Mouse (Mus musculus) WW6 (cell line): ENCODE results near the gene Phex.

Experiments
- DNase-seq: peaks from one replicate; pipeline ENCODE4 v3.0.0-alpha.2; 2013; ENCODE audit warnings: low read depth, low spot score

Phex gene

GRCm38 (mm10) chrX:157307411-157307810, 107.7 kb downstream of the Phex start:
- DNase-seq: no peak

GRCm38 (mm10) chrX:157306796-157307405, 108.2 kb downstream of the Phex start:
- DNase-seq: no peak

DNA sequence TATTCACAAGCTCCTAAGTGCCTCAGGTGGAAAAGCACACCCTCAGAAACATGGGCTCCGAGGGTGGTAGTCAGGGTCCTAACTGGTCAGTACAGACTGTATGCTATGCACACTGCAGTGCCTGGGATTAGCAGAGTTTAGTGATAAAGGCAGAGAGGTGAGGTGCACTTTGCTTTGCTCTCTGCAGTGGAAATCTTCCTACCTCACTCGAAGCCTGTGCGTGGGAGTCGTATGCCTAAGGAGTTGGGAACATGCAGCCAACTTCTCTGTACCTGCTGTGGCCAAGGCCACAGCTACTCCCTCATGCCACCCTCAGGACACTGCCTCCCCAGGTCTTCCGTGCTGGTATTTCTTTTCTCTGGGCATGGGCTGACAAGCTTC, 109.3 kb downstream of the Phex start:
- no peak for DNase-seq

DNA sequence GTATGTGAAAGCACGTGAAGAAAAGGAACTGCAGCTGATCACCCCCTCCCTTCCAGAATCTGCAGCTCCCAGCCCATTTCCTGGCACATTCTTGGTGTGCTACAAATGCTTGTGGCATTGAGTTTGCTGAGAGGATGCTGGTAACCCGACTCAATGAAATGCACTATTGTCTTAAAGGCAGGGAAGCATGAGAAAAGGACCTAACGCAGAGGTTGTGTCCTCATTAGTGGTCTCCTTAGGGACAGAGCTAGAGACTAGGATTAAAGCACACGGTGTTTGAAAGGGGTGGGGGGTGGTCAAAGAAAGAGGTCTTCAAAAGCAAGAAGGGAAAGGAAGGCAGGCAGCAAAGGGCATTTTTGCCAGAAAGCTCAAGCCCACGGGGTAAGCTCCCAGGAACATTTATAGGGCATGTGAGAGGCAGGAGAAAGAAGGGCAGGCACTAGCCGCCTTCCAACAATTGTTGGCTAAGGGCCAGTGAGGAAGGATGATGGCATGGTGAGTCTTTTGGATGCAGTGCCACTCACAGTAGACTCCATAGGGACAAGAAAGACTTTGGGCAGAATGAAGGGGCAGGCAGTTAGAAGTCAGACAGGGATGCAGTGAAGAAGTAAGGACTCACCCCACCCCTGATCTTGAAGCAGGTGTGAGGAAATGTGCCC, 109.8 kb downstream of the Phex start:
- DNase-seq: no peak

- DNase-seq: no peak
Measured at GRCm38 (mm10) chrX:157292411-157292810, 122.7 kb downstream of the Phex start.

DNA sequence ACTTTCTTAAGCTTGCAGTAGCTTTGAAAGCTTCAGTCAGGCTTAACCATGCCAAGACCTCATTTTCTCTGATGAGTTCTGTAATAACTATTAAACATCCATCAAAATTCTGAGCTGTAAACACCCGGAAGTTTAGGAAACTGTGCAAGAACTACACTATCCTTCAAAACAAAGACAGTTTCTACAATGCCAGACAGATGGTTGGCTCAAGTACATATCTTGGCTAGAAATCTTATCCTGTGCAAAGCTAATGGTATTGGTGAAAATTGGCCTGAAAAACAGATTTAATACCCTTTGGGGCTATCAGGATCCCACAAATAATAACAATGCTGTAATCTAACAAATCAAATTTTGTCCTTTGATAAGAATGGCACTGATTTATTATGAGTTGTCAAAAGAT, 138.5 kb downstream of the Phex start:
- DNase-seq: no peak

- DNase-seq: no peak
Measured at GRCm38 (mm10) chrX:157273291-157273690, 141.8 kb downstream of the Phex start.

- DNase-seq: no peak
Measured at GRCm38 (mm10) chrX:157271609-157272008, 143.5 kb downstream of the Phex start.

DNA sequence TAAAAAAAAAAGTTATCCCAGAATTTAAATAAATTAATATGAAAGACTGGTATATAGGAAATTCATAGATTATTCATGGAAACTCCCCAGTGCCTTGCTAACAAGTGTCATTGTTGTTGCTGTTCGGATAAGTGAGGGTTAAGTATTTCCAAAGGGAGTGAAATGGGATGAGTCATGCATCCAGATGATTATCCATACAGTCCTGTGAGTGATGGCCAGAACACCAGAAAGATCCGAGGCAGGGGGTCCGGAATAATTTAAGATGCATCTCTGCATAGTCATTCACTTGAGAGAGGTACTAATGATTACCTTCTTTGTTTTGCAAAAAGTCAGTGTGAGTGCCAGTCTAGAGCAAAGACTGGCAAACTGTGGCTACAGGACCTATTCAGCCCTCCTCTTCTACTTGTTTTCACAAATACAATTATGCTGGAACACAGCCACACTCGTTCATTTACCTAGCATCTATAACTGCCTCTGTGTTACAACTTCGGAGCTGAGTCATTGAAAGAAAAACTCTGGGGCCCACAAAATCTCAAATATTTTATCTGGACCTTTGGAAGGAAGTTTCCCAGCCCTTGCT, 145.3 kb downstream of the Phex start:
- DNase-seq: no peak

DNA sequence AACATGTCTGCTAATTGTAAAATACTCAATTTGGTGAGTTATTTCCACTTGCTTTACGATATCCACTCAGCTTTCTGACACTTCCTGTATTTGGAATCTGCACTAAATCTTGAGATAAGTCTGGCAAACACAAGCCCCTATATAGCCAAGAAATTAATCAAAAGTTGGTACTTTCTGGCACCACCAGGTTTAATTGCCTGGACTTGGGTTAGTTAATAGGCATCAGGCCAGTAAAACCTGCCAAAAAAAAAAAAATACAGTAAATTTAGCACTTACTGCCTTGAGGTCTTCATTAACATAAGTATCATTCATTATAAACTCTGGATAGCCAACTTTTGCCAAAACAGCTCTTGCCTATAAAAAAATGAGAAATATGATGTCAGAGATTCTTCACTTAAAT, 147.0 kb downstream of the Phex start:
- DNase-seq: no peak

GRCm38 (mm10) chrX:157202736-157203135, 212.4 kb downstream of the Phex start:
- DNase-seq: no peak

DNA sequence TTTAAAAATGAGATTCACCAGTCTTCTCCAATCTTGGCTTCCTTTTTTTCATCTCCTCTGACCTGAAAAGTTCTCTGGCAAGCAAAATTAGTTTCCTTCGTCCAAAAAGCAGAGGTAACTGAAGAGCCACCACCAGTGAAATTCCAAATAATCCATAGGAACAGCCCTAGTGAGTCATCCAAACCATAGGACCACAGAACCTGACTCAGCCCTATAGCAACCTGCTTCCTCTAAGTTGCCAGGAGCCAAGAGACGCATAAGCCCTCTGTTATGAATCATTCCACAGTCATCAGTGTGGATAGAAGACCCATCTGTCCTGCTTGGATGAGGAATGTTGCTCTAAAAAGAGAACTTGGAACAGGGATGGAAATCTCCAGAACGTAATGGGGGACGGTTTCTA, 230.9 kb downstream of the Phex start:
- DNase-seq: no peak

GRCm38 (mm10) chrX:157180845-157181244, 234.3 kb downstream of the Phex start:
- no peak for DNase-seq

DNA sequence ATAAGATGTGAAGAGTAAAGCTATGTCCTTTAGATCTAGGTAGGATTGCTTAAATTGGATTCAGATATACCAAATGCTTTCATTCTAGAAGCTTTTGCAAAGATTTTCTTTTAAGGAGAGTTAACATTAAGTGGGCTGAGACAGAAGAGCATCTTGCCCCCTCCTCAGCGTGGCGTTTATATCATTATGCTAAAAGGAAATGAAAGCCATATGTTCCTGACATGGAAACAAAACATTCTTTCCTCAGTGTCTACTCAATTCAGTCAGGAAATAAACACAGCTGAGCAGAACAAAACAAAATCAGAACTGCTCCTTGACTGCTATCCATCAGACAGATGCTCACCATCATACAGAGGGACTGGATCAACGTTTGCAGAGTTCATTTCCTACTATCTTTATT, 251.0 kb downstream of the Phex start:
- DNase-seq: no peak

DNA sequence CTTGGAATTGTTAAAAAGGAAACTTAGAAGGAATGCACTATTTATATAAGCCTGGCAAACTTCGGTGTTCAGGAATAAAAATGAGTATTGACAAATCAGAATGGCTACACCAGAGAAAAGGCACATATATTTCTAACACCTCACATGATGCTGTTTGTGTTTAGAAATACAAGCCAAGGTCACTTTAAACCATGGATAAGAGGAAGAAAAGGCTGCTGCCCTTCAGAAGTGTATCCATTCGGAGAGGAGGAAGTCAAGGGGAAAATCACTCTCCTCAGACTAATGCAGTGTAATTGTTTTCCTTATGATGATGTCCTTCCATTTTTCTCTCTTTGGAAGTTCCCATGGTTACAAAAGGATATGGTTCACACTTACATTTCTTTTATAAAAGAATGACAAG, 251.7 kb downstream of the Phex start:
- no peak for DNase-seq

DNA sequence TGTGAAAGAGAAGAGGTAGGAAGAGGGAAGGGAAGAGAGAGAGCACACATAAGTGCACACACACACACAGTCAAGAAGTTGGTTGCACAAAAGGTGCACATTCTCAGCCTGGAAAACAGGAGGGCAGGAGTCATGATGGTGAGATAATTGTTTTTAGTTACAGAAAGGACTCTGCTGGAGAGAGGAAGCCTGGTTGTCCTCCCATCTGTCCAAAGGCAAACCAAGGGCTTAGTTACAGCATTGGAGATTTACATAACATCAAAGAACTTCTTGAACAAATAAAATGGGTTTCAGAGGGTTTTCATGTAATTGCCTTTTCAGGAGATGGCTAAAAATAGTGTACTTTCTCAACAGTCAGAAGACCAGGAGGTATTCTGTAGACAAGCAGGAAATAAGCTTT, 270.4 kb downstream of the Phex start:
- DNase-seq: no peak

- no peak for DNase-seq
Measured at GRCm38 (mm10) chrX:157139601-157140000, 275.5 kb downstream of the Phex start.
